Mouse (Mus musculus): Measurements from ENCODE around the gene Apbb1. TPM values are rescaled to one million over a fixed set of nuclear protein-coding genes. Genes with fewer than 3 reads are reported as not detected.
A peak's percentile ranks its signal among the peaks of the same experiment; 100 is the strongest.

Apbb1 gene
- total and polyA plus RNA-seq, 2 experiments from 2014 or later, result 306 to 570 TPM

DNA sequence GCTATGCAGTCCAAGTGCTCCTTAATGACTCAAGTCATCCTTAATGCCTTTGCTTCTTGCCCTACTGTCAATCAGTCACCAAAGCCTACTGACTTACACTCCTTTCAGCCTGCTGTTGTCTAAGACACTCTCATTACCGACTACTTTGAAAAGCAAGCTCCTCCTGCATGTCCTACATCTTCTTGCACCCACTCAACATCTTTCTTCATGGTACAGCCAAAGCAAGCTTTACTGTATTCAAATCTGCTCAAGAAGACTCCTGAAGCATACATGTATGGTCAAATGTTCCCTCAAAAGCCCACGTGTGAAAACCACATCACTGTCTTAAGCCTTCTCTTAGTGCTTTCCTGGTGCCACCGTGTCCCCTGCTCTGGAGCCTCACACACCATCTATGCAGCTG, 18.1 kb downstream of the Apbb1 start:
- H3K4me1 ChIP-seq (ENCODE audit: insufficient read depth, low read length), result peaks cover 5% of the 10 kb centered on the region
- no peak for ATAC-seq
- H3K9me3 ChIP-seq (ENCODE audit: low read length), result no peaks in the 10 kb centered on the region
- H3K4me3 ChIP-seq (ENCODE audit: low read length), result no peak overlapping the region
- no peak for TF ChIP-seq CTCF (IDR thresholded peaks at IDR 0.05; ENCODE audit: low read depth)
- H3K4me2 ChIP-seq (ENCODE audit: low read depth, low read length), result no peak overlapping the region
- no peak overlapping the region for H3K27ac ChIP-seq
- WGBS, result 83% methylated on average over 3 of the region's 3 CpGs
- peaks cover 69% of the 10 kb centered on the region for H3K36me3 ChIP-seq (ENCODE audit: insufficient read depth, low read length)
- H3K9ac ChIP-seq (replicated peaks; ENCODE audit: low read length), result no peak overlapping the region
- DNase-seq (ENCODE audit: low spot score), result no peak
- no peaks in the 10 kb centered on the region for H3K27me3 ChIP-seq (ENCODE audit: insufficient read depth, low read length)

DNA sequence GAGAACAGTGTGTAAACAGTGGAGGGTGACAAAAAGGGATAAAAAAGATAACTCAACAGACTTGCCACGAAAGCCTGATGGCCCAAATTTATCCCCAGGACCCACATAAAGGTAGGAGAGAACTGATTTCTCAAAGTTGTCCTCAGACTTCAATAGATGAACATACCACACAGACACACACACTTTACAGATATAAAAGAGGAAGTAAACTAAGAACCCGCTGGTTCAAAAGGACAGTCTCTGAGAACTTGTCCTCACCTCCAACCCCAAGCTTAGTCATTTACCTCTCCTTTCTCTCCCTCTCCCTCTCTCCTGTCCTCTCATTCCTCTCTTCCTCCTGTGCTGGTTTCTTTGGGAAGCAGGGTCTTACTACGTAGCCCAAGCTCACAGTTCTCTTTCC, 19.1 kb downstream of the Apbb1 start:
- ATAC-seq, result no peak

DNA sequence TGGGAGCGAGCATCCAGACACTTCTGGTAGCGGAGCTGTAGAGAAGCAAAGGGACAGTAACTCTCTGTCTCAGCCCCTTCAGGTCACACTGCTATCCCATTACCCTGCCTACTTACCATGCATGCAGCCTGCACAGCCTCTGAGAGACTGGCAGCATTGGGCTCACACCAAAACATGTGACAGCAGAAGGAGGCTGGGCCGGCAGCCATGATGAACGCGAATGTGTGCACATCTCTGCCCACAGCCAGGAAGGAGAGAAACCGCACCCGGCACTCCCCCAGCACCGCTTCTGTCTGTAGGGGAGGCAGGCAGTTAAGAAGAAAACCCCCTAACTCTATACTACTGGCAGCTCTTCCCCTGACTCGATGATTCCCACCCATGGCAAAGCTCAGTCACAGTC, 22.4 kb downstream of the Apbb1 start:
- Histone ChIP-seq H3K9ac (replicated peaks; ENCODE audit: low read length) (no peak overlapping the region), H3K9me3 (ENCODE audit: low read length) (no peaks in the 10 kb centered on the region), H3K36me3 (ENCODE audit: insufficient read depth, low read length) (peaks cover 42% of the 10 kb centered on the region; the same call in 1 of the 2 replicates), H3K27ac (no peak overlapping the region), H3K27me3 (ENCODE audit: insufficient read depth, low read length) (no peaks in the 10 kb centered on the region), H3K4me1 (ENCODE audit: insufficient read depth, low read length) (peaks cover 19% of the 10 kb centered on the region), H3K4me3 (ENCODE audit: low read length) (no peak overlapping the region), H3K4me2 (ENCODE audit: low read depth, low read length) (no peak overlapping the region)
- 86% methylated on average over 9 of the region's 9 CpGs for WGBS
- TF ChIP-seq CTCF (IDR thresholded peaks at IDR 0.05; ENCODE audit: low read depth), result no peak
- ATAC-seq (no peak), DNase-seq (ENCODE audit: low spot score) (no peak)

More for the DNA sequence above, 19.1 kb downstream of the Apbb1 start:
- Histone ChIP-seq H3K27ac (no peak overlapping the region), H3K36me3 (ENCODE audit: insufficient read depth, low read length) (peaks cover 75% of the 10 kb centered on the region), H3K27me3 (ENCODE audit: insufficient read depth, low read length) (no peaks in the 10 kb centered on the region), H3K4me3 (ENCODE audit: low read length) (no peak overlapping the region), H3K9ac (replicated peaks; ENCODE audit: low read length) (no peak overlapping the region), H3K4me1 (ENCODE audit: insufficient read depth, low read length) (no peaks in the 10 kb centered on the region), H3K9me3 (ENCODE audit: low read length) (no peaks in the 10 kb centered on the region), H3K4me2 (ENCODE audit: low read depth, low read length) (no peak overlapping the region)
- no peak for TF ChIP-seq CTCF (IDR thresholded peaks at IDR 0.05; ENCODE audit: low read depth)
- WGBS, result 90% methylated on average over 3 of the region's 3 CpGs
- DNase-seq (ENCODE audit: low spot score), result no peak

DNA sequence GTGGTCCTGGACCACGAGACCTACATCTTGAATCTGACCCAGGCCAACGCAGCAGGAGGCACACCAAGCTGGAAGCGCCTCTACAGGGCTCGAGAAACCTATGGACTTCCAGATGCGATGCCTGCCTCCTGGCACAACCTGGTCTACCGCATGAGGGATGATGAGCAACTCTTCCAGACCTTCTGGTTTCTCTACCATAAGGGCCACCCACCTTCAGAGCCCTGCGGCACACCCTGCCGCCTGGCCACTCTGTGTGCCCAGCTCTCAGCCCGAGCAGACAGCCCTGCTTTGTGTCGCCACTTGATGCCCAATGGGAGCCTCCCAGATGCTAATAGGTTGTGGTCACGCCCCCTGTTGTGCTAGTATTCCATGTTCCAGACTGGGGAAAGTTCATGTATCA, 23.8 kb downstream of the Apbb1 start:
- Histone ChIP-seq H3K36me3 (ENCODE audit: insufficient read depth, low read length) (peaks cover 32% of the 10 kb centered on the region; the same call in 1 of the 2 replicates), H3K9me3 (ENCODE audit: low read length) (no peaks in the 10 kb centered on the region), H3K4me2 (ENCODE audit: low read depth, low read length) (no peak overlapping the region), H3K27me3 (ENCODE audit: insufficient read depth, low read length) (no peaks in the 10 kb centered on the region), H3K4me3 (ENCODE audit: low read length) (no peak overlapping the region), H3K9ac (replicated peaks; ENCODE audit: low read length) (no peak overlapping the region), H3K27ac (no peak overlapping the region), H3K4me1 (ENCODE audit: insufficient read depth, low read length) (peaks cover 19% of the 10 kb centered on the region)
- 69% methylated on average over 11 of the region's 11 CpGs for WGBS
- DNase-seq (ENCODE audit: low spot score) (no peak), ATAC-seq (no peak)
- no peak for TF ChIP-seq CTCF (IDR thresholded peaks at IDR 0.05; ENCODE audit: low read depth)

DNA sequence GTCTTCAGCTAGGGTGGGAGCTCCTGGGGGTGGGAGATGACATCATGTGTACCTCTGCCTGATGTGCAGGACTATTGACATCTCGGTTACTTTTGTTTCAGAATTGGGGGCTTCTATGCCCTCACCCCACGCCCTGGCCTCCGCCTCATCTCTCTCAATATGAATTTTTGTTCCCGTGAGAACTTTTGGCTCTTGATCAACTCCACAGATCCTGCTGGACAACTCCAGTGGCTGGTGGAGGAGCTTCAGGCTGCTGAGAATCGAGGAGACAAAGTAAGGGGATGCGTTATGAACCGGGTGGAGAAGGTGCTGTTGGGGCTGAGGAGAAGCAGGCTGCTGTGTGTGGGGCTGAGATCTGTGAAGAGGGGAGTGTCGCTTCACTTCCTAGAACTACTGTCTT, 25.0 kb downstream of the Apbb1 start:
- Histone ChIP-seq H3K9me3 (ENCODE audit: low read length) (no peaks in the 10 kb centered on the region), H3K4me3 (ENCODE audit: low read length) (no peak overlapping the region), H3K9ac (replicated peaks; ENCODE audit: low read length) (no peak overlapping the region), H3K4me2 (ENCODE audit: low read depth, low read length) (no peak overlapping the region), H3K27me3 (ENCODE audit: insufficient read depth, low read length) (no peaks in the 10 kb centered on the region), H3K4me1 (ENCODE audit: insufficient read depth, low read length) (peaks cover 19% of the 10 kb centered on the region), H3K27ac (0 out of 2 replicates have a peak overlapping the region, but pooled peaks have one; percentile 15), H3K36me3 (ENCODE audit: insufficient read depth, low read length) (peaks cover 29% of the 10 kb centered on the region; the same call in 1 of the 2 replicates)
- no peak for DNase-seq (ENCODE audit: low spot score)
- no peak for ATAC-seq
- no peak for TF ChIP-seq CTCF (IDR thresholded peaks at IDR 0.05; ENCODE audit: low read depth)
- WGBS, result 84% methylated on average over 8 of the region's 8 CpGs

DNA sequence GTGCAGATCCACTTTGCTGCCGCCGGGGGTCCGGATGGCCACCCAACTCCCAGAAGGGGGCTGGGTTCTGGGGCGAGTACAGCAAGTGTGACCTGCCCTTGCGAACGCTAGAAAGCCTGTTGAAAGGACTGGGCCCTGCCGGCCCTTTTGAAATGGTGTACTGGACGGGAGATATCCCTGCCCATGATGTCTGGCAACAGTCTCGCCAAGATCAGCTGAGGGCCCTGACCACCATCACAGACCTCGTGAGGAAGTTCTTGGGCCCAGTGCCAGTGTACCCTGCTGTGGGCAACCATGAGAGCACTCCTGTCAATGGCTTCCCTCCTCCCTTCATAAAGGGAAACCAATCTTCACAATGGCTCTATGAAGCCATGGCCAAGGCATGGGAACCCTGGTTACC, 25.9 kb downstream of the Apbb1 start:
- no peak overlapping the region for H3K27ac ChIP-seq
- H3K9ac ChIP-seq (replicated peaks; ENCODE audit: low read length), result no peak overlapping the region
- no peaks in the 10 kb centered on the region for H3K27me3 ChIP-seq (ENCODE audit: insufficient read depth, low read length)
- peaks cover 19% of the 10 kb centered on the region for H3K4me1 ChIP-seq (ENCODE audit: insufficient read depth, low read length)
- no peak for TF ChIP-seq CTCF (IDR thresholded peaks at IDR 0.05; ENCODE audit: low read depth)
- 74% methylated on average over 10 of the region's 10 CpGs for WGBS
- ATAC-seq (no peak), DNase-seq (ENCODE audit: low spot score) (no peak)
- no peak overlapping the region; the same call in 1 of the 2 replicates for H3K4me3 ChIP-seq (ENCODE audit: low read length)
- no peaks in the 10 kb centered on the region for H3K9me3 ChIP-seq (ENCODE audit: low read length)
- H3K36me3 ChIP-seq (ENCODE audit: insufficient read depth, low read length), result peaks cover 29% of the 10 kb centered on the region; the same call in 1 of the 2 replicates
- H3K4me2 ChIP-seq (ENCODE audit: low read depth, low read length), result peak overlapping the region; percentile 85

DNA sequence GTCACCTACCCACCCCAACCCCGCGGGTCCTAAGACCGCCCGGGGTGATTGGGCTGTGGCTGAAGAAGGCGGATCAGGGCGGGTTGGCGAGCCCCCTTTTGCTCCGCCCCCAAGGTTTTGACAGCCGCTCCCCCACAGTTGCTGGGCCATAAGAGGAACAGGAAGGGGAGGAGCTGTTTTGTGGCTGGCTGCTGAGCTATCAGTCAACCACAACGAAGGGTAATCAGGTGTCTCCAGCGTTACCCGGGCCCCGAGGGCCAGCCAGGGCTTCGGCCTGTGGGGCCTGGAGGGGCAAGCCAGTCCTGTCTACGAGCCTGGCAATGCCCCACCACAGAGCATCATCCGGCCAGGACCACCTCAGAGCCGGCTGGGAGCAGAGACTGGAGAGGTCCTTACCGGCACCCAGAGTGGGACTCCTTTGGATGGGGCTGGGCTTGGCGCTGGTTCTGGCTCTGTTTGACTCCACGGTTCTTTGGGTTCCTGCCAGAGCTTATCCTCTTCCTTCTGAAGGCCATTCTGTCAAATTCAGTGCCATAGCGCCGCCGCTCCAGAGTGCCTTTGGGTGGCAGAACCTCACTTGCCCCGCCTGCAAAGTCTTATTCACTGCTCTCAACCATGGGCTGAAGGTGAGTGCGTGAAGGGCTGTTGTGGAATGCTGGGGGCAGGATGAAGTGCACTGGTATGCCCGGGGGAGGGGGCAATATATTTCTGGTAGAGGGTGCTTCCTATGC, 27.1 kb downstream of the Apbb1 start, which contains the start of gene Smpd1:
Gene Smpd1 (plus strand): TSS at position 149 of the 731 bp plus-strand sequence.
- H3K9ac ChIP-seq (replicated peaks; ENCODE audit: low read length), result peak within 1 kb of the TSS; percentile 84
- H3K36me3 ChIP-seq (ENCODE audit: insufficient read depth, low read length), result peaks cover 18% of the 10 kb centered on the region; the same call in 1 of the 2 replicates
- peaks cover 19% of the 10 kb centered on the region for H3K4me1 ChIP-seq (ENCODE audit: insufficient read depth, low read length)
- H3K4me3 ChIP-seq (ENCODE audit: low read length), result peak within 1 kb of the TSS; percentile 74
- H3K27me3 ChIP-seq (ENCODE audit: insufficient read depth, low read length), result no peaks in the 10 kb centered on the region
- WGBS, result 2% methylated on average over 26 of the region's 26 CpGs
- H3K9me3 ChIP-seq (ENCODE audit: low read length), result no peaks in the 10 kb centered on the region
- H3K27ac ChIP-seq, result peak within 1 kb of the TSS; percentile 87
- no peak; the same call in 1 of the 2 replicates for TF ChIP-seq CTCF (IDR thresholded peaks at IDR 0.05; ENCODE audit: low read depth)
- H3K4me2 ChIP-seq (ENCODE audit: low read depth, low read length), result peak within 1 kb of the TSS; percentile 85
- ATAC-seq, result peak; percentile 94
- DNase-seq (ENCODE audit: low spot score), result peak; percentile 95

All from hindbrain, postnatal 0 days (tissue).